Mouse (Mus musculus) brain, embryonic 14.5 days (tissue): ENCODE results near the gene Taf3. TPM values are rescaled to one million over a fixed set of nuclear protein-coding genes. Genes with fewer than 3 reads are reported as not detected.

Experiments
- DNase-seq: peaks from one replicate; pipeline ENCODE4 v3.0.0-alpha.2; 2011; ENCODE audit warnings: low read depth
- CTCF ChIP-seq: fragments of 200-500 bp; IDR thresholded peaks from 2 replicates; pipeline ENCODE4 v1.5.1; 2012; ENCODE audit warnings: inconsistent platforms, mild to moderate bottlenecking, moderate library complexity, borderline replicate concordance; ENCODE audit not compliant: insufficient read depth, insufficient read length; ENCODE audit errors: extremely low read depth
- POLR2A ChIP-seq: fragments of 200-500 bp; IDR thresholded peaks from 2 replicates; pipeline ENCODE4 v1.6.1; 2012; ENCODE audit warnings: mild to moderate bottlenecking, inconsistent platforms, borderline replicate concordance; ENCODE audit not compliant: poor library complexity, insufficient read depth, insufficient read length, severe bottlenecking; ENCODE audit errors: extremely low read depth
- polyA plus RNA-seq: library from polyadenylated mRNA; depleted of rRNA; stranded (reverse); fragments of >200 nt; gene quantifications from 2 replicates; pipeline ENCODE4 v1.2.3, GENCODE M21; 2012

Taf3 gene
- polyA plus RNA-seq, 1 experiment: 12.3 TPM

GRCm38 (mm10) chr2:10008593-10008992, 39.8 kb downstream of the Taf3 start:
- TF ChIP-seq POLR2A (no peak), CTCF (no peak)

DNA sequence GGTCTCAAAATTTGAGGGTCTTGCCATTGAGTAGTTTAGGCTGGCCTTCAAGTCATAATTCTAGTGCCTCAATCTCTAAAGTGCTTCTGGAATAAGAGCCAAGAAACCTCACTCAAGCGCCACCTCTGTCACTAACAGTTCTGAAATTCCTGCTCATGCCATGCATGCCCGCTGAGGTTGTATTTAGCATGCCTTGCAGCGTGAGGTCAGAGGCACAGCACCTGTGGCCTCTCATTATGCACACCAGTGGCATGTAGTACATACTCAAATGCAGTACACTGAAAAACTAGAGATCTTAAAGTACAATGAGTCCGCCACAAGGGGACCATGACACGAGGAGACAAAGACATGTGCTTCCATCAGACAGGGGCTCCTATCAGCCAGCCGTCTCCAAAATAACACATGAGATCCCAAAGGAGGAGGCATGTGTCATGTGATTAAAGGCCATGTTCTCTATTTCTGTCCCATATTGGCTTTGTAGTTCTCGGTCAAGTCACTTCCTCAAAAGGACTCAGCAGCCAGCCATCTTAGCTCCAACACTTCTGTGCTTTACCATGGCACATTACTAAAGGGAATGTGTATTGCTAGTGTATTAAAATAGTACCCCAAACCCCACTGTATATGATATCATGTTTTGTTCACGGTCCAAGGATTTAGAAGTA, 43.3 kb downstream of the Taf3 start:
- DNase-seq: peak; percentile 4
- TF ChIP-seq CTCF (no peak), POLR2A (no peak)

More at GRCm38 (mm10) chr2:10008593-10008992, 39.8 kb downstream of the Taf3 start:
- DNase-seq: no peak

DNA sequence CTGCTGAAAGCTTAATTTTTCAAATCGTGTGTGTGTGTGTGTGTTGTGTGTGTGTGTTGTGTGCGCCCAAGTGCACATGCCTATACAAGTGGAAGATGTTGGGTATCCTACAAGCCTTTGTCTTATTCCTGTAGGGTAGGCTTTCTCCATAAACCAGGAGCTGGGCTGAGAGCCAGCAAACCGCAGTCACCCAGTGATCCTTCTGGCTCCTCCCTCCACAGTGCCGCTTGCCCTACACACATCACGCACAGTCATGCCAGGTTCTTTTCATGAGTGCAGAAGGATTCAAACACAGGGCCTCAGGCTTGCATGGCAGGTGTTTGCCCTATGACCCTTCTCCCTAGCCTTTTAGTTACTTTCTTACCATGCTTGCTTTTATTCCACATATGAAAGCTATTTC, 45.0 kb downstream of the Taf3 start:
- peak; percentile 59 for DNase-seq
- TF ChIP-seq CTCF (no peak), POLR2A (no peak)

DNA sequence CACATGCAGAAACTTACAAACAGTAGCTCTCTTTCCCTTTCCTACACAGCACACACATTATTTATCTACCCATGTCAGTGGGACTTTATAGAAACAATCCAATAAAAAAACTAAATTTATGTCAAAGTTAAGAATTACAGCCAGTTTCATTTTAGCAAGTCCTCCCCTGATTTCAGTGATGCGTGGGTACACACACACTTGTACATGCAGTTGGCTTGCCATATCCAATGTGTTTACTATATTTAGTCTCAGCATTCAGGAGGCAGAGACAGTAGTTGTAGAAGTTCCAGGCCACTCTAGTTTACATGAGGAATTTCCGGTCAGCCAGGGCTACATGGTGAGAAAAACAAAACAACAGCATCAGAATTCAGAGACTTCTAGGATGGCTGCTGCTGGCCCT, 46.8 kb downstream of the Taf3 start:
- TF ChIP-seq POLR2A: no peak
- TF ChIP-seq CTCF: no peak
- no peak for DNase-seq

DNA sequence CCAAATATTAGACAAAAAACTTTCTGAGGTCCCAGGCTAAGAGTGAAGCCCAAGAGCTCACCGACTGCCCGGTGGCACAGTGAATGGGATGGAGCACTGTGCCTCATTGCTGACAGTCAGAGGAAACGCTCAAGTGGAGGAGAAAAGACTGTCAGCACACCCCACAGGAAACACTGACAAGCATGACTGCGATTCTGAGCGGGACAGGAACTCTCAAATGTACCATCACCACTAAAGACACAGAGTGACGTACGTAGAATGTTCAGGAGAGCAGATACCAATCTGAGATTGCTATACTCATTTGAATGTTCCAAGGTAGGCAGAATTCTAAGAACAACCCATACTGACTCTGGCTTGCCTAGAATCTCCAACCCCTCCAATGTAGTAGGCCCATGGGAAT, 50.9 kb downstream of the Taf3 start:
- DNase-seq: no peak
- TF ChIP-seq POLR2A: no peak
- TF ChIP-seq CTCF: no peak

DNA sequence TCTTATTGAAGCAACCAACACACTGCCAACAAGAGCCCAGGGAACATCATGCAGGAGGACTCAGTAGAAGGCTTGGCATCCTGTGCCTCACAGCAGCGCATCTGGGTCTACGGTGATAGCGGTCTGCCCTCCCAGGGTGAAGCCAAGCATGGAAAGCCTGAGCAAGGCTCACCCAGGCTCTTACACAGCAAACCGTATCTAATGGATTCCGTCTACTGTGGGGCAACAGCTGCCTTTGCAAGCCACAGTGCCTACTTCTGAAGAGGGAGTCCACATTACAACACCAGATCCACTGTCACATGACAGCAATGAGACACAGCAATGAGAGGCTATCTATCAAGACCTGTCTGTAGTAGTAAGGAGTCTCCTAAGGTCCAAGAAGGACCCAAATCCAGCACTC, 52.3 kb downstream of the Taf3 start:
- TF ChIP-seq CTCF: no peak
- TF ChIP-seq POLR2A: no peak

DNA sequence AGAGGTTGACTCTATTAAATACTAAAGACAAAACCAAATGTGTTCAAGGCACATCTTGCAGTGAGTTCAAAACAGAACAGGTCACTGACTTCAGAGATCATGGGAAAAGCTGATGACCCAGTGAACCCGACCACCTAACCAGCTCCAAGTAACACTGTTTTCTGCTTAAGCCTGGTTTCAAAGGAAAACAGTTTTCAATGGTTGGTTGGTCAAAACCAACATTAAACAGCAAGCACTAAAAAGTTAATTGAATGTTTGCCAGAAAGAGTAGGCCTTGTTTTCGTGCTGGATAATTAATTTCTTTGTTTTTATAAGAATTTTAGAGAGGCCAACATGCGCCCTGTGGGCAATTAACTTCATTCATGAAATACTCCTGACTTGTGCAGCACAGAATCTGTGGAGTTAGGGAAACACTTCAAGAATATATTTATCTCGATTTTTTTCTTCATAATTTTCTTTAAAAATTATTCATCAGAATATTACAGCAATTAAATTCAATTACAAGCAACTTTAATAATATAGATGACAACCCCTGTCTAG, 57.6 kb downstream of the Taf3 start:
- TF ChIP-seq CTCF: no peak
- no peak for TF ChIP-seq POLR2A
- DNase-seq: no peak

More for the DNA sequence above, 52.3 kb downstream of the Taf3 start:
- peak; percentile 6 for DNase-seq

GRCm38 (mm10) chr2:9989649-9990547, 58.5 kb downstream of the Taf3 start:
- DNase-seq: no peak
- TF ChIP-seq POLR2A: no peak
- TF ChIP-seq CTCF: no peak

DNA sequence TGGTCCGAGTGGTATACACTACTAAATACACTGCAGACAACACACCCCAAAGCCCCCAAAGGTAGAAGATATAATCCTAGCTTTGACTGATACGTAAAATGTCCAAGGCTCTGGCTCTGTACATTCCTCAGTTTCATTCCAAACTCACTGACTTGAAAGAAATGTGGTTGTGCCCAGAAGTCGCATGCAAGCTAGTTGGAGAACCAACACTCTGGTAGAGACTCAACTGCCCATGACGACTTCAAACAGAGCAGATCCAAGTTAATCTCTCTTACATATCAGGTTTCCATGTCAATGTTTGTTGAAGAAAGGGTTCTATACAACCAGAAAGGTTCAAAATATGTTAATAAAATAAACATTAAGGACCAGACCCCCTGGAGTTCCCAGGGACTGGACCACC, 60.1 kb downstream of the Taf3 start:
- DNase-seq: no peak
- no peak for TF ChIP-seq POLR2A
- TF ChIP-seq CTCF: no peak

DNA sequence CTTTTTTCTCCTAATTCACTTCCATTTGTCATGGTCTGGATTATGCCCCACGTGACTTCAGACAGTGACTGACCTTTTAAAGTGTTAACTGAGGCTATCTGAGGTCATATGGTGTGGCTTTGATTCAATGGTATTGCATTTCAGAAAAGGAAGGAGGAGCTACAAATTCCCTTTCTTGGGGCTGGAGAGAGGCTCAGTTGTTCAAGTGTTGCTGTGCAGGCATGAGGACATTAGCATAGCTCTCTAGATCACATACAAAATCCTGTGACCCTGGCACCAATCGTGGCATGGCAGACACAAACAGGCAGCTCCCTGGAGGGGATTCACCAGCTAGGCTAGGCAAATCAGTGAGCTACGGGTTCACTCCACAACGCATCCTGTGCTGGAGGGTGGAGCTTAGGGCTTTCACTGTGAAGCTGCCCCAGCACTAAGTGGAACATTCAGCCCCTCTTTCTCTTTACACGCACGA, 62.4 kb downstream of the Taf3 start:
- peak; percentile 51 for DNase-seq
- no peak for TF ChIP-seq POLR2A
- TF ChIP-seq CTCF: no peak

DNA sequence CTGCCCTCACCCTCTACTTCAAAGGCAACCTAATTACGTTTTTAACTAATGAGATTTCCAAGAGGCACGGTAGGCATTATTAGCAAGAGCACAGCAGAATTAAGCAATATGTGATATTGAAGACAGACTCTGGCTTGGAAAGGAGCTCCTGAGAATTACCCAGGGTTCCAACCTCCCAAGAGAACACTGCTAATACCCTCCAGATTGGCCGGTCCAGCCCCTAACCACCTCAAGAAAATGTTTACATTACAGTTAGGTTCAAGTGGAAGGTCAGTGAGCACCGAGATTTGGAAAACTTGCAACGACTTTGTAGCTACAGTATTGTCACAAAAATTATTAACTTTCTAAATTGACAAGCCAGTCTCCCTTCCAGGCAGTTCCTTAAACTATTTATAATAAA, 66.0 kb downstream of the Taf3 start:
- peak; percentile 41 for DNase-seq
- TF ChIP-seq POLR2A: no peak
- TF ChIP-seq CTCF: no peak
